Mouse (Mus musculus) megakaryocyte, embryonic 14.5 days (primary cell): ENCODE measurements around the gene Hspg2.

Source experiments
- FLI1 ChIP-seq: IDR thresholded peaks from 2 replicates; pipeline ENCODE4 v1.6.1; 2012; ENCODE audit warnings: low read length, inconsistent platforms, mixed read lengths
- GATA1 ChIP-seq: IDR thresholded peaks from 3 replicates; pipeline ENCODE4 v1.6.1; 2012; ENCODE audit warnings: mixed read lengths, low read length, inconsistent platforms, borderline replicate concordance

GRCm38 (mm10) chr4:137480191-137480992 lies 11.8 kb downstream of the Hspg2 start:
- TF ChIP-seq GATA1 = no peak
- TF ChIP-seq FLI1 = no peak
